Mouse (Mus musculus) frontal cortex, postnatal 36 days (tissue): ENCODE measurements at regions not wholly inside any gene's neighbourhood (a gene's known extent, or its start where the extent isn't known, plus 50 kb on each side); places are given as distances from the start of the nearest gene placed in this dataset.
A peak's percentile ranks its signal among the peaks of the same experiment; 100 is the strongest.

Experiments
- DNase-seq, 2 experiments: peaks; one replicate each; pipeline ENCODE4 v3.0.0; 2022; ENCODE audit warnings: low spot score in 2 of 2

DNA sequence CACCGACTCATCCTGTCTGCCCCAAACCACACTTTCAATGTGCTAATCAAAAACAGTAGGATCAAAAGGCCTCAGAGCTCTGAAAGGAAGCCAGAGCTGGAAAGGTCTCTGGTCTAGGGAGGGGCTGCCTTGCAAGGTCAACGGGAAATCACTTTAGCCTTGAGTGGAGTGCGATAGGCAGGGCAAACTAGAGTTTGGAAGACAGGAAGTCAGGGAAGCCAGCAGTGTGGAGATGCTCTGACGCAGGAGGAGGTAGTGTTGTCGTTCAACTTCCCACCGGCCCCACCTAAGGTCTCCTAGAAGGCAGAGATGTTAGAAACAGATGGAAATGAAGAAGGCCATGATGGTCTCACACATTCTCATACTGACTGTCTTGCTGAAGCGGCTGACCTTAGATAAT is 52.0 kb upstream of the Trp53i11 start:
- DNase-seq, result no peak

DNA sequence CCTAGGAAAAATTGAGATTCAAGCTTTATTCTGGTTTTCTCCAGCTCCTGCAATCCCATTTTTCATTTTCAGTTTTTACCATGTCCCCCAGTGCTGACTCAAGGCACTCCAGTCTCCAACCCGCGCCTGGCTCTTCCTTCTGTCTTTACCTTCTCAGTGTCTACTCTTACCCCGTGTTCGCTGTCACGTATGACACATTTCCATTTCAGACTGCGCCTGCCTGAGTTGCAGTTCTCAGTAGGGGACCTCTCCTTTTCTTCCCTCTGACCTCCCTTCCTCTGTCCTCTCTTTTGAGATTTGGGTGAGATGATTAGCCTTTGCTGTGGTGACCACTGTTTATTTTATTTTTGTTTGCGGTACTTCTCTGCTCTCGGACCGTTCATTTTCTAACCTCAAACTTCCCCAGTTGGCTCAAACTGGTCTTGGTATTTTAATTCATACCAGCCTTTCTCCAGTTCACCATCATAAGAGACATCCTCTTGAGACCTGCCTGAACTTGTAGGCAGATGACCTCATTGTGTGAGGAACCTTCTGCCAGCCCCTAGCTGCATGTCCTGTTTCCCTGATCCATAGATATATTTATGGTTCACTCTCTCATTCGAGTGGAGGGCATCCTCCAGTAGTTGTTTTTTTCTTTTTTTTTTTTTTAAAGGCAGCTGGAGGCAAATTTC is 53.9 kb upstream of the Trp53i11 start:
- no peak for DNase-seq

DNA sequence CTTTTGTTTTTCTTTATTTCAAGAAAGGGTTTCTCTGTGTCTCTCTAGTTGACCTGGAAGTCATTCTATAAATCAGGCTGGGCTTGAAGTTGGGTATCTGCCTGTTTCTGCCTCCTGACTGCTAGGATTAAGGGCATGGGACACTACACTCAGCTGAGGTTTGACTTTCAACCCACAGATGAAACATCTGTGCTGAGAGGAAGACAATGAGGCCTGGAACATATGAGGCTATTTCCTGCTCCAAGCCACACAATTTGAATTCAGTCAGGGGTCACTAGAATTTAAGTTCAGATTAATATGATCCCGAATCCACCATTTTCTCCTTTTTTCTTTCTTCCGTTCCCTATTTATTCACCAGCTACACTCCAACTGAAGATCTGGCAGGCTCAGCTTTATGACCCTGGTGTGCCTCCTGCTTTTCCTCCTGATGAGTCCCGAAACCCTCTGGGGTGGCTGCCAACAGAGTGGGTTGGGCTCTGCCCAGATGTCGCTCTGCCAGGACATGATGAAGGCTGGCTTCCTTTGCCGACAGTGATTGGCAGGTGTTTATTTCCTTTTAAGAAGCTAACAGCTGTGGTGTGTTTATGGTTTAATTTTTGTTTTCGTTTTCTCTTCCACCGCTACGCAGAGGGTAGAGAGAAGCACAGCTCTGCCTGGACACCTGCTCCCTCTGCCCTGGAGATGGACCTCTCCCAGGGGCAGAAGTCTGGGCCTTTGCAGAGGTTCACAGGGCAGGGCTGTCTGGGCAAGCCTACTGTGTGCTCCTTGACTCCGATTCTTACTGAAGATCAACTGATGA is 55.3 kb upstream of the Trp53i11 start:
- peak in 1 of 2 experiments; percentile 9 for DNase-seq

DNA sequence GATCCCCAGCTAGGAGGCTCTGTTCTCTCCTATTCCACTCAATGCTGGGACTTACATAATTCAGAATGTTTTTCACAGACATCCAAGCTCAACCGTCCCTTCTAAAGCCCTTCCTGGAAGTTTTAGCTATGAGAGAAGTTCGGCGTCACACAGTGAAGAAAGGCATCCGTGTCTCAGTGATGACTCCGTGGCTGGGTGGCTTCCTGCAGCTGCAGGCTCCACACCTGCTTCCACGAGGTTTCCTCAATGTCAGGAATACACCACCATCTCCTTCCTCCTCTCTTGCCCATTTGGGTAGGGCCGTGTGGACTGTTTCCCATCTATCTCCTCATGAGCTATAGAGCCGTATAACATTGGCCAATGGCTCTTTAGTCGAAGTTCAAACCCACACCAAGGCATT is 56.1 kb upstream of the Trp53i11 start:
- no peak for DNase-seq

DNA sequence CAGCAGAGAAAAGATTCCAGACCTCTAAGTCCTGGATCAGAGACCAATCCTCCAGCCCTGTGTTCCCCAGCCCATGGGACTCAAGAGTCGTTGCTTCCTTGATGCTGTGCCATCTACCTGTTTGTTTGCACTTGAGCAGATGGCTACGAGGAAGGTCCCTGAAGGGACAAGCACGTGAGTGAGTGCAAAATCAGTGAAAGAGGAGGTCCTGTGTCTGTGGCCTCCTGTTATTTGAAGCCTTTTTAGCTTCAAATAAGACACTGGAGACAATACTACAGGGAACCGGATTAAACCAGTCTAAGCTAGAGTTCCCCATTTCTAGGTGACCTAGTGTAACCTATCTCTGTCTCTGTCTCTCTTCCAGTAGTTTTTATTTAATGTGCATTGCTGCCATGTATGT is 58.2 kb upstream of the Trp53i11 start:
- no peak for DNase-seq

DNA sequence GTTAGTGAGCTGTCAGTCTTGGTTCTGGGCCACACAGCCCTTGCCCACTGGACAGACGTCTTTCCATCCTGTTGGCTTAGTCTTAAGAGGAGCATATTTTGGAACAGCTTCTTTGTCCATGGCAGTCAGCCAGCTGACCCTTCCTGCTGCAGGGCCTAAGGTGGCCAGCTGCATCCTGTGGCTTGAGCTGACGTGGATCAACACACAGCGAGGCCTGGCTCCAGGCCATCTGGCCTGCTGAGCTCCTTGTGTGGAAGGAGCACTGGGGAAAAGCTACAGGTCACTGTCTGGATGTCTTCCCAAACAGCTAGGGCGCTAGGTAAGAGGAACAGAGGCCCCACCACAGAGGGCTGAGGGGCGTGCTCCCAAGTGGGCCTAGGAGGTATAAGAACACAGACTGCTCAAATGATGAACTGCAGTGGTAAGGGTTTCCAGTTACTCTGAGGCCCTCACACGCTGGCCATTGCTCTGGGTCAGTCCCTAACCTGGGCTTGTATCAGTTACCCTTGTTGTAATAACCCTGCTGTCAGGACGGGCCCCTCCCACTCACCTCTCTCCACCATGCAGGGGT is 60.7 kb upstream of the Trp53i11 start:
- DNase-seq, result peak in 1 of 2 experiments; percentile 25

DNA sequence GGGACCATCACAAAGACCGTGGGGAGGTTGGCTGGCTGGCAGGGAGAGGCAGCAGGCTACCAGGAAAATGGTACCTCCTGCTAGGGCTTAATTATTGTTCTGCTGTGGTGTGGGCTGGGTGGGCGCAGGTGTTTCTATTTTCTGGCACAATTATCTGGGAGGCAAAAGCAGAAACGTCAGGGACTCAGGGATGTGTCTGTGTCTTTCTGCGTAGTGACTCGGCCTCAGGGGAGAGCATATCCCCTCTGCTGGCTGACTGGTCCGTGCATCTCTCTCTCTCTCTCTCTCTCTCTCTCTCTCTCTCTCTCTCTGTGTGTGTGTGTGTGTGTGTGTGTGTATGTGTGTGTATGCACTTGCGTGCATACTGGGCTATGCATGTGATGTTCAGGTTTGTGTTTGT is 61.2 kb upstream of the Trp53i11 start:
- DNase-seq, result no peak

DNA sequence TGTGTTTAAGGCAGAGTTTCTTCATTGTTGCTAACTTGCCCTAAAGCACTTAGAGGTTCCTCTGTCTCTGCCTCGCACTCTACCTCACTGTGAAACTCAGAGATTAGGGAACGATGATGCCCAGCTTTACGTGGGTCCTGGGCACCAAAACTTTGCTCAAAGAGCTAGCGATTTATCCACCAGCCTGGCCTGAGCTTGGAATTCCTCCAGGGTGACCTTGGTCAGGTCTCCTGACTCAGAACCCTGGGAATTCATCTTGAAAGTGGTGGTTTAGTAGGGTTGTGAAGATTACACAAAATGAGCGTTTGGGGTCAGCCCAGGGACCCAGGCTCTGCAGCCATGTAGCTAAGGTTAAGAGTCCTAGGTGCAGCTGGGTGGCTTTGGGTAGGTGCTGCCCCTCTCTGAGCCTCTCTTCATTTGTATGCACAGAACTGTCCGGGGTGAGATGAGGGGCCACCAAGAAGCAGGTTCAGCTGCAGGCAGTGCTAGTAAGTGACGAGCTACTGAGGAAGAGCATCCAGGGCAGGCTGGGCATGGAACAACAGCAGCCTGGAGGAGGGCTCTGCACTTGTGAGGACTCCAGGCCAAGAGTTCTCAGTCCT is 62.4 kb upstream of the Trp53i11 start:
- DNase-seq, result no peak

DNA sequence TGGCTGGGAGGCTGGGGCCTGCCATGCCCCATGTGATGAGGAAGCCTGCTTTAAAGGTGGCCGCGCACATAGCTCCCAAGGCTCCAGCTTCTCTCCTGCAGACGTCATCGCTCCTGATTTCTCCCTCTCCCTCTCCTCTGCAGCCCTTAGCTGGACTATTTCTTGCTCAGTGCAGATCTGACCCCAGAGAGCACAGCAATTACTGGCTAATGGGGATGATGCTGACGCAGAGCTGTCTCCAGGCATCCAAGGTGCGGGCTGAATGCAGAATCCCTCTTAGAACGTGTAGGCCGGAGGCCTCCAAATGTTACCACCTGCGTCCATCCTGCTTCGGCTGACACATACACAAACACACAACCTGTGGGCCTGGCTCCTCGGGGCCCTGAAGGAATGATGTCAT is 63.5 kb upstream of the Trp53i11 start:
- DNase-seq, result no peak

DNA sequence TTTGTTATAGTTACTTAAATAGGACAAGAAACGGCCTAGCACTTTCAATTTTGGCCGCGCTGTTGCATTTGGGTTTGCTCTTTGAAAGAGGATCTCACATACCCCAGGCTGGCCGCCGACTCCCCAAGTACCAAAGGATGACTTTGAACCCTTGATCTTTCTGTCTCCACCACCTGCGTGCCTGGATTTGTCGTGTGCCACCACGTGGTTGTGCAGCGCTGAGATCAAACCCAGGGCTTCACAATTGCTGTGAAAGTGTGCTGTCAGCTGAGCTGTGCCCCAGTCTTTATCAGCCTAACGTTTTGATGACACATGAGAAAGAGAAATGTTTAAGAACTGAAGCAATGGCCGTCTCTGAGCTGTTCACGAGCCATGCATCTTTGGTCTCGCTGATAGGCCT is 67.0 kb upstream of the Trp53i11 start:
- DNase-seq, result no peak

DNA sequence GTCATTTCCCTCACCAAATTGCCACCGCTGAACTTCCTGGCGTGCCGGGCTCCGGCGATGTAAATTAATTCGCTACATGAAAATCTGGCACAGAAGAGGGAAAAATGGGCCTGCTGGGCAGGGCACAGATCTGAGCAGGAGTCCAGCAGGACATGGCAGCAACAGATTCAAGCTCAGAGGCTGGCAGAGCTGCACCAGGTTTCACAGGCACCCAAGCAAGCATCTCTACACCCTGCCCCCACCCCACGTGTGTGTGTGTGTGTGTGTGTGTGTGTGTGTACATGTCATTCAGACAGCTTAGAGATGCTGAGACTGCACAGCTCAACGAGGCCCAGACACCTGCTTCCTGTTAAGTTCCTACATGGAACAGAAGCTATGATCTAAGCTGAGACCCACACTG is 68.3 kb upstream of the Trp53i11 start:
- no peak for DNase-seq

DNA sequence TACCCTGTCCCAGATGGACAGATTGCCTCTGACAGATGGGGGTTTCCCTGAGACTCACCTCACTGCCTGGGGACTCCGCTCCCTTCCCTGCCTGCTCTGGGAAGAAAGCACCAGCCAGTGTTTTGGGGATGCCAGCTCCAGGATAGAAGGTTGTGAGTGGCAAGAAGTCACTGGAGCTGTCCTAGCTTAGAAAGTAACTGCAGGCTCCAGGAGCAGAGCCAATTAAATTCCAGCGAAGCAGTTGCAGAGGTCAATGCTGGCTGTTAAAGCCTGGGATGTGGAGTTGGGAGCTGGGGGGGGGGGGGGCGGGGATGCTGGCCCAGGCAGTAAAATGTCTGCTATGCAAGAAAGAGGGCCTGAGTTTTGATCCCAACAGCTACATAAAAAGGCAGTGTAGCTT is 69.3 kb upstream of the Prdm11 start:
- DNase-seq, result no peak

DNA sequence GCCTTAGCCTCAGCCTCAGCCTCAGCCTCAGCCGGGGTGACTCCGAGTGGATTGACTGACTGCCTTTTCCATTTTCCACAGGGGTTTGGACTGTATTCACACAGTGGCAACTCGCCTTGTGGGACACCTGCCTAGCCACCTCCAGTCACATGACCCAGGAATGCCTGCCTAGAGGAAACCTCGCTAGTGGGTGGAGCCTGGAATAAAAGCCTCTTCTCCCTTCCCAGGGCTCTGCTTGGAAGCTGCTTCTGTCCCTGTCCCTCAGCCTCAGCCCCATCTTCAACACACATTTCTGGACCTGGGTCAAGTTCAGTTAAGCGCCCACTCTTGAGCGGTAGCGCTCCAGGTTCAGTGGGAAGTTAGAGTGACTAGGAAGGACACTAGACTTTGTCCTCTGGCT is 68.0 kb upstream of the Prdm11 start:
- DNase-seq, result no peak

DNA sequence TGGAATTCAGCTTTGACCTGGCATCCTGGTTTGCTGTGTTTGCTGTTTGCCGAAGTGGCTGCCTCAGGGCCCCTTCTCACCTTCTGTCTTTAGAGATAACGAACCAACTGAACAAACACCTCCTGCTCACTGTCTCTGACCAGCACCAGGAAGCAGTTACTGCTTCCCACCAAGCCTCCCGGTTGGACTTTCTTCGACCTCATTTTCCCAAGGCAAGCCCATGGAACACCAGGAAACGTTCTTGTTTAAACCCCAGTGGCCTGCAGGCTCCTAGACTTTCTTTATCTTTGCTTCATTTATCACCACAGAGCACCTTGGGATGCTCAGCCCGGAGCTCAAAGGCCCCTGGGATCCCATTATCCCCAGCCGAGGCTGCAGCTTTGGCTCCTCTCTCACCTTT is 66.4 kb upstream of the Prdm11 start:
- DNase-seq, result no peak

DNA sequence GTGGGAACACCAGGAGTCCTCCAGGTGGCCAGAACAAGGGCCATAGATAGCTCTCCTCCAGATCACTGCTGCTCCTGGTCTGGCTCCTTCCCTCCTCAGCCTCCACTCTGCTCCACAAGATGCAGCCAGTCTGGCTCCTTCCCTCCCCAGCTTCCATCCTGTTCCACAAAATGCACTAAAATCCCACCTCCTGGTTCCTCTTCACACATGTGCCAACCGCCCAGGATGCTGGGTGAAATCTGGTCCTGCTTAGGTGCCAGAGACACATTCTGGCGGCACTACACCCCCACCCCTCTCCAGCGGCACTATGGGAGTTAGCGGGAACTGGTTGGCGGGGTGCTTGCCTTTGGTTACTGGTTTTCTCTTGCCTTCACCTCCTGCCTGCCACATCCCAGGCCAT is 64.9 kb upstream of the Prdm11 start:
- DNase-seq, result peak; percentile 33 to 41

DNA sequence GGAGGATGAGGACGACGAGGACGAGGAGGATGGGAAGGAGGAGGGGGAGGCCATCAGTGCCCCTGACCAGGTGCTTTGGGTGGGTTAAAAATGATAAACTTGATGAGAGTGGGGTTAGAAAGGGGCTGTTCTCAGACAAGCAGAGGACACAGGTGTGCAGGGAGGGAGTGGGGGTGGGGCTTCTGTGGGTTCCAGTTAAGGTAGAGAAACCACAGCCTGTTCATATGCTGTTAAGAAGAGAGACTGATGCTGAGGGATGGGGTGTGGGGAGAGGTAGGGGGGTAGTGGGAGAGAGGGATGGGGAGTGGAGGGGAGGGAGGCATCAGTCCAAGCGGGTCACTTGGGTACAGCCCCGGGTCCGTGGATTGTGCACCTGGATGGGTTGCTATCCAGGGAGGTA is 60.6 kb upstream of the Prdm11 start:
- DNase-seq, result no peak

DNA sequence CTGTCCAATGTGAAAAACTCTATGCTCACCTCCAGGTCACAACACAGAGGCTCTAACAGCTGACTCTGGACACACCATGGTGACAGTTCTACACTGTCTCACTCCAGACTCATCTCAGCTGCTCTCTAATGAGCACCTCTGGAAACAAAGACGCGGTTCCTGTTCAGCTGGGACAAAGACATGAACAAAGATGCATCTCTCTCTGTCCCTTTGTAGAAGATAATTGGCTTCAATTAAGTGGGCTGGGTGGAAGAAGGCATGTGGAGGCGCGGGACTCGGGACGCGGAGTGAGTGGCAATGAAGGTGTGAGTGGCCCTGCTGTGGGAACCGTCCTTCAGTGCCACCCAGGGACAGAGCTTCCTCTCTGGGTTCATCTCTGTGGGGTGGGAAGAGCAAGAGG is 56.0 kb upstream of the Prdm11 start:
- no peak for DNase-seq

DNA sequence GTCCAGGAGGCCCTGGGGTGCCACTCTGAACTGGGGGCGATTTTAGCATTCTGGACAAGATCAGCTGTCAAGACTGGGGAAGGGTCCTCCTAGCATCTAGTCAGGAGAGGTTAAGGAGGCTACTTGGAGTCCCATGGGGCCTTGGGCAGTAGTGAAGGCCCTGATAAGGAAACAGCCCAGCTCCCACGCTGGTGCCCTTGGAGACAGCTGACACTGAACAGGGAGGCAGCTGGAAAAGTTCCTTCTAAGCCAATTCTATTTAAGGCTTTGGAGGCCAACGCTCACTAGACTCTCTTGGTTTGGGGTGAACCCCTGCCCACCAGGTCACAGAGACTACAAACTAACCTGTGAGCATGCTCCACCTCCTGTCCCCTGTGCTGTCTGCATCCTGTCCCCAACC is 53.8 kb upstream of the Prdm11 start:
- DNase-seq, result no peak

DNA sequence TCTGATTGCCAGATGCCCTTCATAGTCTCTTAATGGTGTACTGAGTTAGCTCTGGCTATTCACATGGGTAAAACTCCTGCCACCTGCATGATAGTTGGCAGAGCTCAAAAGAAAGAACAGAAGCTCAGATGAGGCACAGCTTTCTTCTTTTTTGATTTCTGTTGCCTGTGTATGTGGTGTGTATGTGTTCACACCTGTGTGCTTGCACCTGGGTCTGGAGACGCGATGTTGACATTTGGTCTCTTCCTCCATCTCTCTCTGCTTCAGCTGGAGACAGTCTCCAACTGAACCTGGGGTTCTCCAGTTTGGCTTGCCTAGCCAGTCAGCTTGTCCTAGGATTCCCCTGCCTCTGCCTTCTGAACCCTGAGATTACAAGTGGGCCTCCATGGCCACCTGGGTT is 51.0 kb upstream of the Prdm11 start:
- DNase-seq, result no peak

DNA sequence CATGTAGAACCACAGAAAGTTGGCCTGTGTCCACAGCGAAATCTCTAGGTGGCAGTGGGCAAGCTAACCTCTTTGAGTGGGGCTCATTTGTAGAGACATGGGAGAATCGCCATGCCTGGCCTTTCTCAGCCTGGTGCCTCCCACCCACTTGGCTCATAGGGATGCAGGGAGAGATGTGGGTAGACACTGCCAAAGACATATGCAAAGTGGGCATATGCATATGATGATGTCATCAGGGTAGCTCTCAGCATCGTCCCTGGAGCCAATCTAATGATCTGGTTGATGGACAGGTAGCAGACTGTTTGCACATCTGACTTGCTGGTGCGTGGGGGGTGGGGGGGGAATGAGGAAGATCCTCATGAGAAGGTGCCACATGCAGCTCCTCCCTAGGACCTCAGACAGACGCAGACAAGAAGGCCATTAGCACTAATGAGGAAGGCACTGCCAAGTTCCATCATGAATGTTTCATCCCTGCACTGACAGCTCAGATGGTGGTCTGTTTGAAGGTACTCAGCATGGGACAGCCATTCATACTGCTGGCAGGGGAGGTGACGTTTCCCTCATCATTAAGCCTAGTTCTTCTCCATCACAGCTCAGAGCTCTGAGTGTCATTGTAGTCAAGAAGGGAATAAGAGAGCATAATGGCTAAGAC is 50.2 kb upstream of the Prdm11 start:
- DNase-seq, result no peak
